Mouse (Mus musculus) ES-Bruce4 (cell line): ENCODE measurements at regions not wholly inside any gene's neighbourhood (a gene's known extent, or its start where the extent isn't known, plus 50 kb on each side); places are given as distances from the start of the nearest gene placed in this dataset.

Experiments used
- H3K27ac ChIP-seq: 2 replicates; pipeline ENCODE4 v1.5.1; 2012; ENCODE audit warnings: low read length, inconsistent platforms; ENCODE audit not compliant: insufficient read depth
- H3K27me3 ChIP-seq: 2 replicates; pipeline ENCODE4 v1.6.1; 2012; ENCODE audit warnings: mild to moderate bottlenecking, low read length, inconsistent platforms; ENCODE audit not compliant: control insufficient read depth, poor library complexity, insufficient read depth, severe bottlenecking
- H3K36me3 ChIP-seq: 2 replicates; pipeline ENCODE4 v1.6.1; 2012; ENCODE audit warnings: inconsistent platforms, mild to moderate bottlenecking, low read length, moderate library complexity; ENCODE audit not compliant: control insufficient read depth, poor library complexity, insufficient read depth, severe bottlenecking
- H3K4me1 ChIP-seq: one replicate; pipeline ENCODE4 v1.8.1; 2011; ENCODE audit warnings: low read length; ENCODE audit not compliant: control insufficient read depth, insufficient read depth
- H3K4me3 ChIP-seq: 2 replicates; pipeline ENCODE4 v1.5.1; 2011; ENCODE audit warnings: low read depth, mild to moderate bottlenecking, low read length
- H3K9ac ChIP-seq: 2 replicates; pipeline ENCODE4 v1.6.1; 2012; ENCODE audit warnings: low read depth, mild to moderate bottlenecking, inconsistent platforms; ENCODE audit not compliant: poor library complexity, severe bottlenecking
- H3K9me3 ChIP-seq: replicated peaks from 2 replicates; pipeline ENCODE4 v1.6.1; 2012; ENCODE audit warnings: mild to moderate bottlenecking, low read length, inconsistent platforms; ENCODE audit not compliant: control insufficient read depth, poor library complexity, insufficient read depth, severe bottlenecking
- CTCF ChIP-seq: IDR thresholded peaks from one replicate; pipeline ENCODE4 v1.8.1; 2011; ENCODE audit warnings: low read depth, low read length
- EP300 ChIP-seq: IDR thresholded peaks from 2 replicates; pipeline ENCODE4 v1.6.1; 2011; ENCODE audit warnings: low read depth, low read length; ENCODE audit not compliant: insufficient read depth
- POLR2A ChIP-seq: IDR thresholded peaks from one replicate; pipeline ENCODE4 v1.8.1; 2011; ENCODE audit warnings: low read length; ENCODE audit not compliant: insufficient read depth

DNA sequence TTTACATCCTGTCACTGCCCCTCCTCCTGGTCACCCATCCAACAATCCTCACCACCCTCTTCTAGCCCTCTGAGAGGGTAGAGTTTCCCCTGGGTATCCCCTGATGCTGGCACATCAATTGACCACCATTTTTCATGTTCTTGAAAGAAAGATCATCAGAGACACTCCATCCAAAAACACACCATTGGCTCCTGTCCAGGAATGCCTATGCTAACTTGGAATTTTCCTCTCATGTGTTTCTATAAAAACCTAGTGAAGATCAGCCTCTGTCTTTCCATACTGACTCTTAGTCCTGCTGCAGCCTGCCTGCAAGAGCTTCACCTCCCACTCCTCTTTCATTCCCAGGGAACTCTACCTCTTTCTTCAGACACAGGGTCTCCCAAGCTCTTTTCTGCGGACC is 117.2 kb upstream of the Galnt18 start:
- H3K27me3 ChIP-seq = no peaks in the 10 kb centered on the region
- no peak for TF ChIP-seq POLR2A
- no peak for TF ChIP-seq CTCF
- no peak for TF ChIP-seq EP300
- no peaks in the 10 kb centered on the region for H3K9me3 ChIP-seq
- no peak overlapping the region for H3K9ac ChIP-seq
- no peak overlapping the region for H3K27ac ChIP-seq
- no peaks in the 10 kb centered on the region for H3K36me3 ChIP-seq
- H3K4me3 ChIP-seq = no peak overlapping the region
- H3K4me1 ChIP-seq = no peaks in the 10 kb centered on the region

DNA sequence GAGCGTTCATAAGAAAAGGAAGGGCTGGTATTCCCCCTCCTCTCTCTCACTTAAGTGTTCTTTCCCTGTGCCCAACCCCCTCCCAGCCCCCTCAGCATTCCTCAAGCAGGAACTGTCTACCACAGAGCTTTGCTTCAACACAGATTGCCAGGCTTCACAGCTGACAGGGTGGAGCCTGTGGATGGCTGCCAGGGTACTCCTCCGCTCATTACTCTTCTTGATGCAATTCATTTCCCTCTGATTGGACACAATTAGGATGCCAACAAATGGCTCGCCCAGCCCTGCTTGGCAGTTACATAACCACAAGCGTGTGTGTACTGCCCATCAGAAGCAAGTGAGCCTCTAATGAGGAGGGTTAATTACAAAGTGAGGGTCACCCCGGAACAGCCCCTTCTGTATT is 116.5 kb upstream of the Galnt18 start:
- Histone ChIP-seq H3K4me3 (no peak overlapping the region), H3K4me1 (no peaks in the 10 kb centered on the region), H3K36me3 (no peaks in the 10 kb centered on the region), H3K9me3 (no peaks in the 10 kb centered on the region), H3K27me3 (no peaks in the 10 kb centered on the region), H3K27ac (no peak overlapping the region), H3K9ac (no peak overlapping the region)
- TF ChIP-seq EP300 (no peak), POLR2A (no peak), CTCF (no peak)

DNA sequence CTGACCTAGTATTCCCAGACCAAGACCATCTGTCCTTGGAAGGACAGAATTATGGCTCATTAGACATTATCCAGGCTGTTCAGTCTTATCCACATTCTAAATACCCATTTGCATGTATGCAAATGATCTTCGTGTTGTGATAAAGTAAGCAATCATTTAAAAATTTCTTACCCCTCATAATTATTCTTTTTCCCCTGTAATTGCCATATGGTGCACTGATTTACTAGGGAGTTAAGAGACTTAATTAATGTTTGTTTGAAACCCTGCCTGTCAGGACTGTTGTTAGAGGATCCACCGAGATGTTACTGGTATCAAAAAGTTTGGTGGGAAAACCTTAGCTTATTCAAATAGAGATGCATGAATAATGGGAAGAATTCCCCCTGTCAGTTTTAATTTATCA is 103.2 kb upstream of the Galnt18 start:
- H3K27ac ChIP-seq = no peak overlapping the region
- no peak overlapping the region for H3K9ac ChIP-seq
- no peak overlapping the region for H3K4me3 ChIP-seq
- no peaks in the 10 kb centered on the region for H3K9me3 ChIP-seq
- H3K27me3 ChIP-seq = no peaks in the 10 kb centered on the region
- TF ChIP-seq EP300 = no peak
- TF ChIP-seq POLR2A = no peak
- TF ChIP-seq CTCF = no peak
- no peaks in the 10 kb centered on the region for H3K4me1 ChIP-seq
- no peaks in the 10 kb centered on the region for H3K36me3 ChIP-seq

DNA sequence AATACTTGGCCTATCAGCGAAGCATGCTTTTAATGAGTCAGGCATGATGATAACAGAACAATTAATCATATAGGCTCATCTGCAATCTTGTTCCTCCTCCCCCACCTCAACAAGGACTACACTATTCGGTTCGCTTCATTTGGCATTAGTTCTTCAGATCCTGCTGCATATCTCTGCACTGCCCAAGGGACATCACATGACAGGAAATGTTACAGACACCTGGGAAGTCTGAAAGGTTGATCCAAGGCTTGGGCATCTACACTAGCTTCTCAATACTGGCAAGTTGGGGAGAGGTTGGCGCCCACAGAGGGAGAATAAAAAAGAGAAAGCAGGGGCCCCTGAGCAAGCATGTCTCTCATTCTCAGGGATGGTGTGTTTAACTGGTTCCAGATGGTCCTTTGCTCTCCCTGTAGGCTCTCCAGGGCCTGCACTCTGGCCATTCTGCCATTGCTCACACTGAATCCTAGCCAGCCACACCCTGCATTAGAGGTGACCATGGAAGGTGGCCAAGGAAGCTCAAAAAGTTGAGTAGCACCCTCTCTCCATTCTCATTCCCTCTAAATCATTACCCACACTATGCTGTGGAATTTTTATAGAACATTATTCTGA is 100.4 kb upstream of the Galnt18 start:
- Histone ChIP-seq H3K4me1 (no peaks in the 10 kb centered on the region), H3K9me3 (no peaks in the 10 kb centered on the region), H3K36me3 (no peaks in the 10 kb centered on the region), H3K27me3 (no peaks in the 10 kb centered on the region), H3K27ac (no peak overlapping the region), H3K9ac (no peak overlapping the region), H3K4me3 (no peak overlapping the region)
- TF ChIP-seq CTCF = no peak
- no peak for TF ChIP-seq POLR2A
- no peak for TF ChIP-seq EP300

DNA sequence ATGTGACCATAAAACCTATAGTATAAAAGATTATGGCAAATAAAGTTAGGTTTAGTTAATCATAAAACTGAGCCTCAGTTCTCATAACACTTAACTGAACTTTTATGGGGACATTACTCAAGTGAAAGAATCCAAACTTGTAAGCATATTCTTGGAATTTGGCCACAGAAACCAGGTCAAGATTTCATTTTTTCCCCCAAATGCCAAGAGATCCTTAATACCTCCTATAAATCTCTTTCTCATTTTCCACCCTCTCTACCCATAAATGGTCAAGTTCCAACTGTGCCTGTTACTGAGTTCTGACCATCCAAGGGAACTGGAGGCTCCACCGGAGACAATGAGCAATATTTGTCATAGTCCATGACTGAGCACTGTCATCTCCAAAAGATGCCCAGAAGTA is 97.8 kb upstream of the Galnt18 start:
- Histone ChIP-seq H3K27ac (no peak overlapping the region), H3K9me3 (no peaks in the 10 kb centered on the region), H3K4me3 (no peak overlapping the region), H3K4me1 (no peaks in the 10 kb centered on the region), H3K27me3 (no peaks in the 10 kb centered on the region), H3K36me3 (no peaks in the 10 kb centered on the region), H3K9ac (no peak overlapping the region)
- TF ChIP-seq CTCF (no peak), POLR2A (no peak), EP300 (no peak)

GRCm38 (mm10) chr7:111875949-111876348 is 96.2 kb upstream of the Galnt18 start:
- no peaks in the 10 kb centered on the region for H3K36me3 ChIP-seq
- TF ChIP-seq EP300 (no peak), CTCF (no peak), POLR2A (no peak)
- H3K4me3 ChIP-seq = no peak overlapping the region

More at GRCm38 (mm10) chr7:111875949-111876348, 96.2 kb upstream of the Galnt18 start:
- H3K27ac ChIP-seq = no peak overlapping the region
- no peak overlapping the region for H3K9ac ChIP-seq
- H3K4me1 ChIP-seq = no peaks in the 10 kb centered on the region
- no peaks in the 10 kb centered on the region for H3K9me3 ChIP-seq
- no peaks in the 10 kb centered on the region for H3K27me3 ChIP-seq
